Mouse (Mus musculus): ENCODE results near the gene Oxld1.
A peak's percentile ranks its signal among the peaks of the same experiment; 100 is the strongest.

Oxld1 gene

GRCm38 (mm10) chr11:120484265-120484981 is 26.6 kb upstream of the Oxld1 start, which contains the start of gene Mrpl12:
Gene Mrpl12, plus strand, starts transcription at chr11:120484613.
- peak; percentile 99 for DNase-seq (ENCODE audit: low read depth, low spot score)

DNA sequence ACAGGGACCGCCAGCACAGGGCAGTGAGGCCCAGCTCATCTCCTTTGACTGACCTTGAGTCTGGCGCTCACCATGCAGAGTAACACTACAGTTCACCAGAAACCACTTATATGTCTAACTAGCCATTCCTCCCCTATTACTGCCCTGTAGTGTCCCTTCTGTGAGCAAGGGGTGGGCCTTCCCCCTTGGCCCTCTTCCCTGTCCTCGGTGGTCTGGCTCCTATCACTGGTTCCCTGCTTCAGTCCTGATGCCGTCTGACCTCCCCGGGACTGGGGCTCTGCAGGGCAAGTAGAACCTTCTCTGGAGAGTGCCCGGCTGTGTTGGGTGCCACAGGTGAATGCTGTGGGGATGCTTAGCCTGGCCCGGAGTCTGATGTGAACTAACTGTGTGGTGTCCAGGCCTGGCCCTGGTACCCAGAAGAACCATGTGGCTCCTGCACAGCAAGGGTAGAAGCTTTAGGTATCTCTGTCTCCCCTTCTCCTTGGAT is 25.6 kb upstream of the Oxld1 start:
- DNase-seq (ENCODE audit: low read depth, low spot score), result no peak

GRCm38 (mm10) chr11:120472052-120472451 is 14.2 kb upstream of the Oxld1 start:
- no peak for DNase-seq (ENCODE audit: low read depth, low spot score)

GRCm38 (mm10) chr11:120467736-120468092 is 9.8 kb upstream of the Oxld1 start:
- no peak for DNase-seq (ENCODE audit: low read depth, low spot score)

- peak; percentile 99 for DNase-seq (ENCODE audit: low read depth, low spot score)
Observed at GRCm38 (mm10) chr11:120467051-120467735, 9.3 kb upstream of the Oxld1 start, which contains the start of gene Arl16. Gene Arl16, minus strand, starts transcription at chr11:120467607.

DNA sequence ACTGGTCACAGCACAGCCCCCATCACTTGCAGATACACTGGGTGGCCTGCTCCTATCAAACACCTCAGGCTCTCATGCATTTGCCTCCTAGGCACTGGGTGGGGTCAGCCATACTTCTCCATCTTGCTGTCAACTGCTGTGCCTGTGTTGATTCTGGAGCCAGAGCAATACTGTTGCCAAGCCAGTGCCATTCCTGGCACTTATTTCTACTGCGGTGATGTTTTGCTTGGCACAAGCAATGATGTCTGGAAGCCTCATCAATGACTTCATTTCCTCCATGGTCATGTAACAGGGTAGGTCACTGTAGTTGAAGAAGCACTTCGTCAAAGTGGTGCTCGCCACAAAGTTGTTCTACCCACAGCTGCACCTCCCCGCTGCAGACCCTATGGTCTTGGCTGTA is 7.7 kb upstream of the Oxld1 start:
- DNase-seq (ENCODE audit: low read depth, low spot score), result no peak

GRCm38 (mm10) chr11:120464365-120464764 is 6.5 kb upstream of the Oxld1 start:
- DNase-seq (ENCODE audit: low read depth, low spot score), result no peak

GRCm38 (mm10) chr11:120463536-120463935 is 5.7 kb upstream of the Oxld1 start:
- no peak for DNase-seq (ENCODE audit: low read depth, low spot score)

GRCm38 (mm10) chr11:120458847-120459597 is 1.2 kb upstream of the Oxld1 start:
- DNase-seq (ENCODE audit: low read depth, low spot score), result no peak

DNA sequence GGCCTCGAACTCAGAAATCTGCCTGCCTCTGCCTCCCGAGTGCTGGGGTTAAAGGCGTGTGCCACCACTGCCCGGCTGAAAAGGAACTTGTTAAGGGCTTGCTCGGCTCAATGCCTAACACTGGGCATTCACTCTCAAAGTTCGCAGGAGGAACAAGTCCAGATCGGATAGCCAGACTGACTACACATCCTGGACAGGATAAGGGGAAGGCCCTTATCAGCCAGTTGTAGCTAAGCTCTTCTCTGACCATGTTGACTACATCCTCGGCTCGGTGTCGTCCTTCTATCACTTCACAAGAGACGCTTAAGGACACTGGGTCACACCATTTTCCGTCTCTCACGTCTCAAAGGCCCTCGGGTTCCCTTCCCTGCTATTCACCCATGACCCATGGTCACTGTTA is 498 bp downstream of the Oxld1 start:
- no peak for DNase-seq (ENCODE audit: low read depth, low spot score)

DNA sequence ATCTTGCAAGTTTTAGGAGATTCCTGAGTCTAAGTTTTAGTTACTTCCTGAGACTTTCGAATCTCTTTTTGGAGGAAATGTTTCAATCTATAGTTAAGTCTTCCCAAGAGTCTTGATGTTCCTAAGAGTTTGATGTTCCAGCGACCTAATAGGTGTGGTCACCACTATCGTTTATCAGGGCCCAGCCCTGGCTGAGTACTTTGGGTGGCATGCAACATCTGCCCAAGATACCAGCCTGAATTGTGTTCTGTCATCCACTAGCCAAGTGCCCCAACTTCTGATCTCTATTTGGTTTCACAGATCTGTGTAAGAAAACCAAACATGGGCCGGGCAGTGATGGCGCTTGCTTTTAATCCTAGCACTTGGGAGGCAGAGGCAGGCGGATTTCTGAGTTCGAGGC is 2.5 kb downstream of the Oxld1 start:
- no peak for DNase-seq (ENCODE audit: low read depth, low spot score)

GRCm38 (mm10) chr11:120454965-120455364 is 2.9 kb downstream of the Oxld1 start:
- no peak for DNase-seq (ENCODE audit: low read depth, low spot score)

GRCm38 (mm10) chr11:120453306-120453705 is 4.6 kb downstream of the Oxld1 start, which contains the start of gene Pde6g:
Gene Pde6g, minus strand, starts transcription at chr11:120453500.
- no peak for DNase-seq (ENCODE audit: low read depth, low spot score)

- no peak for DNase-seq (ENCODE audit: low read depth, low spot score)
Observed at GRCm38 (mm10) chr11:120452246-120452645, 5.6 kb downstream of the Oxld1 start.

- no peak for DNase-seq (ENCODE audit: low read depth, low spot score)
Observed at GRCm38 (mm10) chr11:120447179-120447578, 10.7 kb downstream of the Oxld1 start.

GRCm38 (mm10) chr11:120445475-120445874 is 12.4 kb downstream of the Oxld1 start:
- DNase-seq (ENCODE audit: low read depth, low spot score), result no peak

- DNase-seq (ENCODE audit: low read depth, low spot score), result no peak
Observed at GRCm38 (mm10) chr11:120444106-120444505, 13.8 kb downstream of the Oxld1 start.

DNA sequence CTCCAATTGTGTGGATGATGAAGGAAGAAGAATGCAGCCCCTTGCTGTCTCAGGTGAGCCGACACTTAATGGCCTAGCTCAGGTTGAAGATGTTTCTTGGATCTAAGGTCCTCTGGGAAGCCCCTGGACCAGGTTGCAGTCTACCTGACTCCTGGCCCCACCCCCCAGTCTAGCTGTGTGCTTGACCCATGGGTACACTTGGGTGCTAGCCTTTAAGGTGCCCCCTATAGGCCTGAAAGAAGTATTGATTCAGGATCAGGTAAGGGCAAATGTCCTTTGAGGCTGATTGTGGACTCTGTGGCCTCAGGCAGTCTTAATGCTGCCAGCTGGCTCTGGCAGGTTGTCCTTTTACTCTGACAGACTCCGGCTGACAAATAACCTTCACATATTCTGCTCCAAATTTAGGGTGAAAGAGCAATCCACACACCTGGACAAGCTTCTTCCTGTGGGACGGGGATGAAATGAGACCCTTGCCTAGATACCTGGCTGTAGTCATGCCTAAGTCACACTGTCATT is 15.0 kb downstream of the Oxld1 start:
- DNase-seq (ENCODE audit: low read depth, low spot score), result no peak

DNA sequence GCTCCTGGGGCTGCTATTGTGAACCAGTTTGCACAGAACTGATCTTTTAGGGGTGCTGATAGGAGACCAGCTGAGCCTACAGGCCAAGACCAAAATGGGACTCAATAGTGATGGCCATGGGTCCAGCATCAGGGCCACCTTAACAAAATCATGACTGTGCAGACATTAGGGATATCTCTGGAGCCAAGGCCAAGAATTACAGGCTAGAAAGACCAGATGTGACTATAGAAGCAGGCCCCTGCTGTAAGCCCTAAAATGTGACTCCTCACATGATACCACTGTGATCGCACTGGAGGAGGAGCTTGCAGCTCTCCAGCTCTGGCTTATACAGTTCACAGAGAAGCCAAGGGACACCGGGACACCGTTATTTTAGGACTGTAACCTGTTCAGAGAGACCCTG is 15.5 kb downstream of the Oxld1 start, which contains the start of gene Tspan10:
Gene Tspan10, plus strand, starts transcription at position 301 of the 400 bp plus-strand sequence.
- DNase-seq (ENCODE audit: low read depth, low spot score), result no peak

- DNase-seq (ENCODE audit: low read depth, low spot score), result no peak
Observed at GRCm38 (mm10) chr11:120437857-120438385, 19.9 kb downstream of the Oxld1 start.

- peak; percentile 91 for DNase-seq (ENCODE audit: low read depth, low spot score)
Observed at GRCm38 (mm10) chr11:120437152-120437856, 20.6 kb downstream of the Oxld1 start, which contains the start of gene Nploc4. Gene Nploc4, minus strand, starts transcription at chr11:120437708.

All from brain, adult 2 months (tissue).